Mouse (Mus musculus) fat pad, adult 2 months (tissue): Measurements from ENCODE around the gene Fig4.

Experiments
- DNase-seq: peaks from one replicate; pipeline ENCODE4 v3.0.0-alpha.2; 2011; ENCODE audit warnings: low read depth, low spot score; ENCODE audit errors: extremely low read depth

The Fig4 gene

GRCm38 (mm10) chr10:41302689-41303431 is at the start of gene Fig4:
TSS of gene Fig4 (minus strand) at chr10:41303260.
- DNase-seq = no peak

- DNase-seq = peak; percentile 68
Observed at GRCm38 (mm10) chr10:41341346-41341745, 38.3 kb upstream of the Fig4 start.

- no peak for DNase-seq
Observed at GRCm38 (mm10) chr10:41332533-41333043, 29.5 kb upstream of the Fig4 start.

- no peak for DNase-seq
Observed at GRCm38 (mm10) chr10:41315866-41316265, 12.8 kb upstream of the Fig4 start.

GRCm38 (mm10) chr10:41308205-41308604 is 5.1 kb upstream of the Fig4 start:
- DNase-seq = no peak

GRCm38 (mm10) chr10:41304961-41305455 is 1.9 kb upstream of the Fig4 start:
- DNase-seq = no peak

- no peak for DNase-seq
Observed at GRCm38 (mm10) chr10:41303639-41304444, 782 bp upstream of the Fig4 start, which contains the start of gene Ak9. TSS of gene Ak9 (plus strand) at chr10:41303980.

GRCm38 (mm10) chr10:41300161-41300560 is 2.9 kb downstream of the Fig4 start:
- DNase-seq = no peak

- no peak for DNase-seq
Observed at GRCm38 (mm10) chr10:41295145-41295544, 7.9 kb downstream of the Fig4 start.

- DNase-seq = no peak
Observed at GRCm38 (mm10) chr10:41294734-41295133, 8.3 kb downstream of the Fig4 start.

- no peak for DNase-seq
Observed at GRCm38 (mm10) chr10:41293019-41293418, 10.0 kb downstream of the Fig4 start.

GRCm38 (mm10) chr10:41291021-41291420 is 12.0 kb downstream of the Fig4 start:
- DNase-seq = peak; percentile 76

- no peak for DNase-seq
Observed at GRCm38 (mm10) chr10:41288771-41289415, 14.2 kb downstream of the Fig4 start.

GRCm38 (mm10) chr10:41288074-41288473 is 15.0 kb downstream of the Fig4 start:
- DNase-seq = no peak

- no peak for DNase-seq
Observed at GRCm38 (mm10) chr10:41287618-41288017, 15.4 kb downstream of the Fig4 start.

GRCm38 (mm10) chr10:41282086-41282485 is 21.0 kb downstream of the Fig4 start:
- no peak for DNase-seq

- DNase-seq = no peak
Observed at GRCm38 (mm10) chr10:41280796-41281195, 22.3 kb downstream of the Fig4 start.

- DNase-seq = no peak
Observed at GRCm38 (mm10) chr10:41280177-41280576, 22.9 kb downstream of the Fig4 start.

- no peak for DNase-seq
Observed at GRCm38 (mm10) chr10:41278808-41279207, 24.3 kb downstream of the Fig4 start.

GRCm38 (mm10) chr10:41274871-41275270 is 28.2 kb downstream of the Fig4 start:
- no peak for DNase-seq

- no peak for DNase-seq
Observed at GRCm38 (mm10) chr10:41271860-41272259, 31.2 kb downstream of the Fig4 start.
